Mouse (Mus musculus) CD8-positive naive resting alpha-beta T cell, adult 2 months (primary cell): ENCODE measurements around the gene Havcr2.
"Not testable (repeated sequence)": the region's sequence is repeated elsewhere in the genome, so short reads cannot be mapped to it uniquely, and the experiment has no call there.

Experiments
- DNase-seq, 2 experiments: peaks; one replicate each; pipeline ENCODE4 v3.0.0; 2022; ENCODE audit warnings: low read depth in 2 of 2, low spot score in 2 of 2

Havcr2 gene

GRCm38 (mm10) chr11:46454453-46455045 is at the start of gene Havcr2:
TSS of gene Havcr2 (plus strand) at chr11:46454935.
- no peak for DNase-seq

- peak; percentile 61 for DNase-seq
These were observed 49.7 kb upstream of the Havcr2 start for GRCm38 (mm10) chr11:46404986-46405385.

GRCm38 (mm10) chr11:46406721-46407120 is 48.0 kb upstream of the Havcr2 start:
- no peak for DNase-seq

- DNase-seq: no peak
These were observed 44.6 kb upstream of the Havcr2 start for GRCm38 (mm10) chr11:46410018-46410563.

- DNase-seq: no peak
These were observed 36.3 kb upstream of the Havcr2 start for GRCm38 (mm10) chr11:46418438-46418837.

GRCm38 (mm10) chr11:46418860-46419259 is 35.9 kb upstream of the Havcr2 start:
- DNase-seq: no peak

- peak; percentile 34 to 49 for DNase-seq
These were observed 33.4 kb upstream of the Havcr2 start for GRCm38 (mm10) chr11:46421086-46421888.

GRCm38 (mm10) chr11:46428131-46428530 is 26.6 kb upstream of the Havcr2 start:
- DNase-seq: not testable (repeated sequence)

GRCm38 (mm10) chr11:46430123-46430522 is 24.6 kb upstream of the Havcr2 start:
- DNase-seq: no peak

- peak; percentile 79 to 86 for DNase-seq
These were observed 23.6 kb upstream of the Havcr2 start for GRCm38 (mm10) chr11:46431129-46431528.

GRCm38 (mm10) chr11:46435363-46435762 is 19.4 kb upstream of the Havcr2 start:
- no peak for DNase-seq

- peak; percentile 86 to 87 for DNase-seq
These were observed 17.8 kb upstream of the Havcr2 start, which contains the start of gene Med7 for GRCm38 (mm10) chr11:46436760-46437458. TSS of gene Med7 (plus strand) at chr11:46436925.

- peak; percentile 20 to 55 for DNase-seq
These were observed 17.2 kb upstream of the Havcr2 start for GRCm38 (mm10) chr11:46437459-46438000.

- no peak for DNase-seq
These were observed 15.7 kb upstream of the Havcr2 start for GRCm38 (mm10) chr11:46439005-46439543.

- DNase-seq: no peak
These were observed 13.0 kb upstream of the Havcr2 start for GRCm38 (mm10) chr11:46441774-46442173.

- DNase-seq: no peak
These were observed 11.6 kb upstream of the Havcr2 start for GRCm38 (mm10) chr11:46443152-46443551.

- no peak for DNase-seq
These were observed 10.8 kb upstream of the Havcr2 start for GRCm38 (mm10) chr11:46443979-46444378.

GRCm38 (mm10) chr11:46446150-46446549 is 8.6 kb upstream of the Havcr2 start:
- no peak for DNase-seq

GRCm38 (mm10) chr11:46447644-46448484 is 6.9 kb upstream of the Havcr2 start:
- peak in 1 of 2 experiments; percentile 18 for DNase-seq

GRCm38 (mm10) chr11:46449461-46450080 is 5.2 kb upstream of the Havcr2 start:
- no peak for DNase-seq
